Mouse (Mus musculus): ENCODE data around the gene Tdrd5. TPM values are rescaled to one million over a fixed set of nuclear protein-coding genes. Genes with fewer than 3 reads are reported as not detected.
"Not testable (repeated sequence)": the region's sequence is repeated elsewhere in the genome, so short reads cannot be mapped to it uniquely, and the experiment has no call there.

Gene Tdrd5
- total RNA-seq, 2 experiments from 2014 or later = not detected

DNA sequence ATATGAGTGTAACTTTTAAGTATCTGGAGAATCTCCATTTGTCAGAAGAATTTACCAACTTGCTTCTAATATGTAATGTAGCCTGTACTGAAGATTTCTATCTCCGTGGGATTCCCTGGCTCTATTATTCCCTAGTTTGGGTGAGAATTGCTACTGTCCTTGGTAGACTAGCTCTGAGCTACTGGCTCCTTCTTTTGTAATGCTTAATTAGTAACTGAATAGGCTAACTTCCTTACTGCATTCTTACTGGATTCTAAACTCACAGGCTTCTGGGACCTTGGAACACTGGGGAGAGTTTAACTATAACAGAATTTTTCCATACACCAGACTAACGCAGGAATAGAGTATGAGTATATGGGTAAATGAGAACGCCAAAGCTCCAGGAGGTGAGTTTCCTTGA lies 34.9 kb downstream of the Tdrd5 start:
- ATAC-seq (replicated peaks; ENCODE audit: low FRiP score, low TSS enrichment, poor library complexity, severe bottlenecking) = not testable (repeated sequence)

DNA sequence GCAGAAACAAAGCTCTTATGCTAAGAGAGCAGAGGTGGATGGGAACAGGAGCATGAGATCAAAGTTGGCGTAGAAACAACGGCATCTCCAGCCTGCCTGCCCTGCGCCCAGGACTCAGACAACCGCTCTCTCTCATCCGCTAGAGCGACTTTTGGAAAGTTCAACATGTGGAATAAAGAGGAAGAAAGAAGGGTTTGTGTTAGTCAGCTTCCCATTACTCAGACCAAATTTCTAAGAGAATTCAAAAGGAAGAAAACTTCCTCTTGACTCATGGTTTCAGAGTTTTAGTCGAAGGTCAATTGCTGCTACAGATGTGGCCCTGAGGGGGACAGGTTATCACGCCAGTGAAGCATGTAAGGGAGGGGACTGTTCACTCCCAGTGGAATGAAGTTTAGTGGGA lies 39.5 kb downstream of the Tdrd5 start:
- ATAC-seq (replicated peaks; ENCODE audit: low FRiP score, low TSS enrichment, poor library complexity, severe bottlenecking) = no peak

DNA sequence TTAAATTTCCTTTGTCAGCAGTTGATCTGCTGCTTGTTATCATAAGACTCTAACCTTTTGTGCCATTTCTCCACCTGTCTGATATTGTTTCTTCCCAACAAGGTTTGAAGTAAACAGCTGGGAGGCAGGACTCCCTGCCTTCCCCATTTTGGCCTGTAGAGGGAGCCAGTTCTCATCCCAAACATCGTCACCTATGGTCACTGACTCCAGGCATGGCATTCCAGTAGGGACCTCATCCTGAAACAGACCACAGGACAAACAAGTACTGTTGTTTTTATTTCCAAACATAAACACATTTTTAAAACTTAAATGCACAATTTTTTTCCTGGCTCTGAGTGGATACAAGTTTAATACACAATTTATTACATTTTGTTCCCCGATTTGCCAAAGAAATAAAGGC lies 40.1 kb downstream of the Tdrd5 start:
- peak; percentile 70 for ATAC-seq (replicated peaks; ENCODE audit: low FRiP score, low TSS enrichment, poor library complexity, severe bottlenecking)

DNA sequence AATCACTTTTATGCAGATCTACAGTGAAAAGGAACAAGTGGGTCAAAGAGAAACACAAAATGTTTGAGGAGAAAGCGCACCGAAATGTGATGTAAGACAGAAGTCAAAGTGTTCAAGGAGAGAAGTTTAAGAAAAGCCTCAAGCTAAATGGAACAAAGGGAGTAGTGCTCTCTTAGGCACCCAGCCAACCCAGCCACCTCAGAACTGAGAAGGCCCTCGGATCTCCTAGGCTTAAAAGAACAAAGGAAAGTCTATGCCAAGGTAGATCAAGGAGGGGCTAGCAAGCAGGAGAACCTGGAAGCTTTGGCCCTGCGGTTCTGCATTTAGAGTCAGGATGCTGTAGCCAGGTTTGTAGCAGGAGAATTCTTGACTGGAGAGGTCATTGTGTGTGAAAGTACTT lies 48.6 kb downstream of the Tdrd5 start:
- ATAC-seq (replicated peaks; ENCODE audit: low FRiP score, low TSS enrichment, poor library complexity, severe bottlenecking) = no peak

DNA sequence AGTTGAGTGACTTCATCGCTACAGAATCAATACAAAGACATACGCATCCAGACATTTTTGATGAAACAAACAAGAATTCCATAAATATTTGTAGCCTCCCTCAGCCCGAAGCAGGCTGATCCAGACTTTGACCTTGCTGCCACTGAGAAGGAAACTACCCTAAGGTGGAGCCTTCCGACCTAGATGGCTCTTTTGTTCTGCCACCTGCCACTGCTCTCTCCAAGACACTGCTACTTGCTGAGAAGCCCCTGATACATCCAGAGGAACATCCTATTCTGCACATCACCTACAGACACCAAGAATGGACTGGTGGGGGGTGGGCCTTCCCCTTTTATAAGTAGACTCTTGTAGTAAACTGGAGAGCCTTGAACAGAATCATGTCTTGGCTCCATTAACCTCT lies 52.4 kb downstream of the Tdrd5 start:
- ATAC-seq (replicated peaks; ENCODE audit: low FRiP score, low TSS enrichment, poor library complexity, severe bottlenecking) = not testable (repeated sequence)

DNA sequence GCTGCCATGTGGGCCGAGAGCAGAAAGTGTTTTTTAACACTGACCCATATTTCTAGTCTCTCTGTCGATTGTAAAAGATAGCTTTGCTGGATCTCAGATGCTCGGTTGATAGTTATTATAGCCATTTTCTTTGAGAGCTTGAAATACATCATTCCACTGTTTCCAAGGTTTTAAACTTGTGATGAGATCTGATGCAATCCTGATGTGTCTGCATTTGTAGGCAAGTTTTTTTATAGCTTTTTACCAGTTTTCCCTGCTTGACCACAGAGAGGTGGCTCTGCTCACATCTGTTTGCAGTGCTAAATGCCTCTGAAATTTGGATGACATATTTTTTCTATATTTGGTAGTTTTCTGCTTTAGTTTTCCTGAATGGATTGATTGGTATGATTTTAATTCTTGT lies 55.6 kb downstream of the Tdrd5 start:
- no peak for ATAC-seq (replicated peaks; ENCODE audit: low FRiP score, low TSS enrichment, poor library complexity, severe bottlenecking)

DNA sequence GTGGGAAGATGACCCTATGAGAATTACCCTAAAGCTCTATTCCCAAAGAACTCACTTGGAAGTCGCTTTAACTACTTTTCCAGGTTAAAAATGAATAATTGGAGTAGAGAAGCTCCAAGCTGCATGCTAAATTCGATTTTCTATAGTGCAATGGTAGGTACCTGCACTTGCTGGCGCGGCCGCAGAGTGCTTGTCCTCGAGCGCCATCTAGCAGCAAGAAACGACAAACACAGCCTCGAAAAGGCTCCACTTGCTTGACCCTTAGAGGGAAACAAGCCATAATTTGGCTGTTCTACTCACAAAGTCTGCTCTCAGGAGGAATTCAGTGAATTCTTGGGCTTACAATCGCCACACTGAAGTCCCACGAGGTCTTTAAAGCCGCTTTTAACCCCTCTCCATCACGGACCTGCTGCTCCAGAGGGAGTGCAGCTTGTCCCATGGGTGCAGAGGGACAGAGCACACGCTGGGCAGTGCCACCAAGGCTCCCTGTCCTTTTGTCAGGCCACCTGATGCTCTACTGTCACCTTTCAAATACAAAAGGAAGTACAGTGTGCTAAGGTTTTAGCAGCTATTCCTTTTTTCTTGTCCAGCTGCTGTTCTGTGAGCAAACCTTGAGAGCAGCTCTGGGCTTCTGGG lies 61.6 kb downstream of the Tdrd5 start:
- ATAC-seq (replicated peaks; ENCODE audit: low FRiP score, low TSS enrichment, poor library complexity, severe bottlenecking) = peak; percentile 87

DNA sequence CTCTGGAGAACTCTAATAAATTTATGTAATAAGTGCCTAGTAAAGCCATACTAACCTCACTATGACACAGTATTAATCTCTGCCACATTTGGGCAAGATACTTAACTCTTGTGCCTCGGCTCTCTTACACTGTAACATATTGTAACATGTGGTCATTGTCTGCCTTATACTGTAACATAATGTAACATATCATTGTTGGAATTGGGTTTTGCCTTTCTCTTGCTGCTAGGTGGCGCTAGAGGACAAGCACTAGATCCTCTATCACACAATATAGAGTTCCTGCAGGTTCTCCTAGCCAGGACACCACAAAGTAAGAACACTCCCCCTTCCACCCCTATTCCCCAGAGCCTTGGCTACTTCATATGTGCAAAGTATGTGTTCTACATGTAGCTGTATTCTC lies 62.4 kb downstream of the Tdrd5 start:
- peak; percentile 86 for ATAC-seq (replicated peaks; ENCODE audit: low FRiP score, low TSS enrichment, poor library complexity, severe bottlenecking)

DNA sequence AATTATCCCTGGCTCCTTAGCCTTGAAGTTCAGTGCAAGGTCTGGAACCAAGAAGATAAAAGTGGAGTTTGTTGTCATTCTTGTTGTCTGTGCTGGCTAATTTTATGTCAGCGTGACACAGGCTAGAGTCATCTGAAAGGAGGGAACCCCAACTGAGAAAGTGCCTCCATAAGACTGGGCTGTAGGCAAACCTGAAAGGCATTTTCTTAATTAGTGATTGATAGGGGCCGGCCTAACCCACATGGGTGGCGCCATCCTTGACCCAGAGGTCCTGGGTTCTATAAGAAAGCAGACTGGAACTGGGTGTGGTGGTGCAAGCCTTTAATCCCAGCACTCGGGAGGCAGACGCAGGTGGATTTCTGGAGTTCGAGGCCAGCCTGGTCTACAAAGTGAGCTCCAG lies 72.3 kb downstream of the Tdrd5 start:
- ATAC-seq (replicated peaks; ENCODE audit: low FRiP score, low TSS enrichment, poor library complexity, severe bottlenecking) = no peak

DNA sequence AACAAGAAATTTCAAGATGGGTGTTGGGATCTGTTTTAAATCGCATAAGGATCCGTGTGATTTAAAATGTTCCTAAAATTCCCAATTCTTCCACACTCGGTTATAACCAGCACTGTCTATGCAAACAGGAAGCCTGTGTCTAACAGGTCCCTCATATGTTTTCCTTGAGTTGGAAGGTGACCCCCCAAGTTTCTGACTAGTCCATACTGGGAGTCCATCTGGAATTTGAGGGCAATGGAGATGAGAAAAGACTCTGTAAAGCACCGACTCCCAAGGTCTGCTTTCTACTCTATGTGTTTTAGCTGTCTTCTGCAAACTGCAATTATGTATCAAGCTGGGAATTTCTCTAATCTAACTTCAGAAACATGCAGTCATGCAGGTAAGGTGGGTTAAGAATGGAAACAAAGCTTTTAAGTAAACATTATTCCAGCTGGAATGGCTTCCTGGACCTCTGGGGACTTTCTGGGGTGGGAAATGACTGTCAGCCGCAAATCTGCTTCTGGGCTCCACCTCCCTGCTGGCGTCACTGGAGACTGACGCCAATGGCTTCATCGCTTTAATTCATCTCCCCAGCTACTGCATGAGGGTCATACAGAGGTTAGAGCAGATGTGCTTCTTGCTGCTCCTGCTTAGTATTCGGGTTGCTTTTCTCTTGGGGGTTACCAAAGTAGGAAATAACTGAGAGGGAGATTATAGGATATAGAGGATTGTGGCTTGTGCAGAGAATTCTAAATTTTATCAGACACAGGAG lies 73.0 kb downstream of the Tdrd5 start:
- no peak for ATAC-seq (replicated peaks; ENCODE audit: low FRiP score, low TSS enrichment, poor library complexity, severe bottlenecking)

DNA sequence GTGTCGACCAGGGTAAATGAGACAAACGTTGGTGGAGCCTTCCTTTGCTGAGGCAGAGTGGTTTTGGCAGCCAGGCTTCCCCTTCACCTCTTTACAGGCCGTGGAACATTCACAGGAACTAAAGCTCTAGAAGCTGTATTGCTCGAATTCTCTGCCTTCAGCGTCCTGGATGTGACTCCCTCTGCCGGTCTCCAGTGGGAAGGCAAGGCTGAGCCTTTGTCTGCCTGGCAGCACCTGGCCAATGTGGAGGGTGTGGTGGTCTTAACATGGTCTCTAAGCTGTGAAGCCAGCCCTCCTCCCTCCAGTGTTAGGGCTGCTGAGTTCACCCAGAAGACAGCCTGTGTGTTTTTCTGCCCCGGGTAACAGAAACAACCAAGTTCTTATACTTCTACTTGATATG lies 74.0 kb downstream of the Tdrd5 start:
- peak; percentile 91 for ATAC-seq (replicated peaks; ENCODE audit: low FRiP score, low TSS enrichment, poor library complexity, severe bottlenecking)

DNA sequence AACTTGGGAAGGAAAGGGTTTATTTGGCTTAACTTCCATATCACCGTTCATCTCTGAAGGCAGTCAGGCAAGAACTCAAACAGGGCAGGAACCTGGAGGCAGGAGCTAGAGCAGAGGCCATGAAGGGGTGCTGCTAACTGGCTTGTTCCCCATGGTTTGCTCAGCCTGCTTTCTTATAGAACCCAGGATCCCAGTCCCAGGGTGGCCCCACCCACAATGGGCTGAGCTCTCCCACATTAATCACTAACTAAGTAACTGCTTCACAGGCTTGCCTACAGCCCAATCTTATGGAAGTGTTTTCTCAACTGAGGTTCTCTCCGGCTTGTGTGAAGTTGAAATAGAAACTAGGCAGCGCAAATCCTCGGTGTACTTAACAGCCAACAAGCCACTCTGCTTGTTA lies 74.7 kb downstream of the Tdrd5 start:
- ATAC-seq (replicated peaks; ENCODE audit: low FRiP score, low TSS enrichment, poor library complexity, severe bottlenecking) = no peak

DNA sequence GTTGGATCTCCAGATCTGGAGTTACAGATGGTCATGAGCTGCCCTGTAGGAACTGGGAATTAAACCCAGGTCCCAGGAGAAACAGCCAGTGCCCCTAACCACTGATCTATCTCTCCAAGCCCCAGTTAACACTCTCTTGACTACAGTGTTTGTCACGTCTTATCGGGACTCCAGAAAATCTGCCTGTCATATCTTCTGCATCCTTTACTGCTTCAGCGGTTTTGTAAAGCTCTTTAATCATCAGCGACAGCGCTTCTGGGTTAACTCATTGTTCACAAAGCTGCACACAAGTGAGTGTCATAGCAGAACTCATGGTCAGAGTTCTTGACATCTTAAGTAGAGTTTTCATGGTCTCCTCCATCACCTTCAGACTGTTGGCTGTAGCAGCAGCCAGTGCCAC lies 76.6 kb downstream of the Tdrd5 start:
- ATAC-seq (replicated peaks; ENCODE audit: low FRiP score, low TSS enrichment, poor library complexity, severe bottlenecking) = 0 out of 2 replicates have a peak, but pooled peaks have one; percentile 16

DNA sequence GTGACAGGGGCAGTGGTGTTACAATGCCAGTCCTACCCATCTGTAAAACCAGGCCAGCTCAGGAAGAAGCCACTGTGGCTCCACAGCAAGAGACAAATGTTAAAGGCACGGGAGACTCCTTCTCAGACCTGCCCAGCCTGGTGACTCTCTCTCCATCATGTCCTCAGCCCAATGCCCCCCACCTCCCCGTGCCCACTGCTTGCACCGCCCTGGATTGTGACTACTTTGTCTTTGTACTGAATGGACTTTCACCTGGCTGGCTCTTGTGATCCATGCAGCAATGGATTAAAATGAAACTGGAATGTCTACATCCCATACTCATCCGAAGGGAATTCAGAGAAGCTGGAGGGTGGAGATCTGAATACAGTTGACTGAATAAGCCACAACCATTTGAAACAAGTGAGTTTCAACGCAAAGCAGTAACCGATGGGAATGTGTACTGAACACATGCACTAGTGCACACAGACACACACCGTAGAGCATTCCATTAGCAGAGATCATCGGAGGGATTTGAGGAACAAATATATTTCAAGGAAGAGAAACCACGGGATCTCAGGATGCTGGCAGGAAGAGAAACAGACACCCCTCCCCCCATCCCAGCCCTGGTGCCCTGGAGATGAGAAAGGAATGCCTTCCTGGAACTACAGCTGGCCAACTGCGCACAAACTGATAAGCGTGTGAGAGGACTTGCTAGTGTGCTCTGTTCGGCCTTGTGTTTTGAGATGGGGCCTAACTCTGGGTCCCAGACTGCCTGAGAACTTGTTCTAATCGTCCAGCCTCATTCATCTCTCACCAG lies 81.1 kb downstream of the Tdrd5 start:
- ATAC-seq (replicated peaks; ENCODE audit: low FRiP score, low TSS enrichment, poor library complexity, severe bottlenecking) = peak; percentile 55; the same call in 1 of the 2 replicates

DNA sequence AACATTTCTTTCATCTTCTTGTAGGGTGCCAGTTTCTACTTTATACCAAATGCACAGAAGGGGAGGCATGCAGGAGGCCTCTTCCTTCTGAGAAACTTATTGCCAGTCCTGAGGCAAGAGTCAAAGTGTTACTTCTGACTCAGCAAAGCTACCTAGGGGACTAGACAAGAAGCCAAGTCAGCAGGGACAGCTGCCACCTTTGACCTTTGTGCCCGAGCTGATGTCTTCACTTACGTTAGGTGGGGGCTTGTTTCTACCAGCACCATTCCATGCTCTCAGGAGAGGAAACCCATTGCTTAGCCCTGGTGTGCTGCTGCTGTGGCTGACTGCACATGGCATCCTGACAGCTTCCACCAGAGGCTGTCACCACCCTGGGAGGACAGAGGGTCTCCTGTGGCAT lies 82.1 kb downstream of the Tdrd5 start:
- no peak for ATAC-seq (replicated peaks; ENCODE audit: low FRiP score, low TSS enrichment, poor library complexity, severe bottlenecking)

DNA sequence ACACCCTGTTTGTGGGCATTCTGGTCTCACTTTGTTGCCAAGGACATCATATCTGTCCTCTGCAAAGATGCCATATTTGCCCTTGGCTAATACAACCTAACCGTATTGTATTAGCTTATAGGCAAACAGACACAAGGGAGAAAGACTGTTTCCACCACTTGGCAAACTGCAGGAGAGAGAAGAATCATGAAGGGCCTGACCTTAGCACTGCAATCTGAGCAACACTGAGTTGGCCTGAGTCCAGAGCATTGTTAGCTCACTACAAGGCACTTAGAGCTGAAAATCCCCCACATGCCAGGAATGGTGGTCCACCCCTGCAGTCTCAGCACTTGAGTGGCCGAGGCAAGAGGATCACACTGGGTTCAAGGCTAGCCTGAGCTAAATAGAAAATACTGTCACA lies 84.9 kb downstream of the Tdrd5 start:
- ATAC-seq (replicated peaks; ENCODE audit: low FRiP score, low TSS enrichment, poor library complexity, severe bottlenecking) = no peak

DNA sequence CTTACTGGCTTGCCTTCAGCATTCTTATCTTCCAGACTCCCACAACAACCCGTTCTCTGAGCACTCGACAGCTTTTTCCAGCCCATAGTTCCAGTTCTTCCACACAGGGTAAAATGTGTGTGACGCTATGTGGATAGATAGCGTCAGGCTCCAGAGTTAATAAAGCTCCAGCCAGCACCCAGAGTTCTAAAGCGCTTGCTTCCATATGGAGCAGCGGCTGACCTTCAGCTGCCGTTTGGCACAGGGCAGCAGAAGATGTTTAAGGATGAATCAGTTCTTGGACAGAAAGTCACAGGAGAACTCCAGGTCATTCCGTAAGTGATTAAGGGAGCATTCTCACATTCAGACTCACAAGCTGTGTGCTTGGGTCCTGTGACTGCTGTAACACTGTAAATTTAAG lies 85.5 kb downstream of the Tdrd5 start:
- ATAC-seq (replicated peaks; ENCODE audit: low FRiP score, low TSS enrichment, poor library complexity, severe bottlenecking) = no peak

DNA sequence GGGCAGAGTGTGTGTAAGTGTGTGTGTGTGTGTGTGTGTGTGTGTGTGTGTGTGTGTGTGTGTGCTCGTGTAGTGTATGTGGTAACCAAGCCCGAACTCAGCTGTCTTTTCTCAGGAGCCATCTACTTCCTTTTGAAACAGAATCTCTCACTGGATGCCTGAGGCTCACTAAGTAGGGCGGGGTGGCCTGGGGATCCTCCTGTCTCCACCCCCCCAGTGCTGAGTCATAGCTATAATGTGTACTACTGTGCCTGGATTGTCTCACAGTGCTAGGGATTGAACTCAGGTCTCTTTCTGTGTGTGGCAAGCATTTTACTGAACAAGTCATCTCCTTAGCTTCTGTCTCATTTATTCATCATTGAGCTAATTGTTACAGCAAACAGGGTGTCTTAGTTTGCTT lies 86.1 kb downstream of the Tdrd5 start:
- peak; percentile 79 for ATAC-seq (replicated peaks; ENCODE audit: low FRiP score, low TSS enrichment, poor library complexity, severe bottlenecking)

DNA sequence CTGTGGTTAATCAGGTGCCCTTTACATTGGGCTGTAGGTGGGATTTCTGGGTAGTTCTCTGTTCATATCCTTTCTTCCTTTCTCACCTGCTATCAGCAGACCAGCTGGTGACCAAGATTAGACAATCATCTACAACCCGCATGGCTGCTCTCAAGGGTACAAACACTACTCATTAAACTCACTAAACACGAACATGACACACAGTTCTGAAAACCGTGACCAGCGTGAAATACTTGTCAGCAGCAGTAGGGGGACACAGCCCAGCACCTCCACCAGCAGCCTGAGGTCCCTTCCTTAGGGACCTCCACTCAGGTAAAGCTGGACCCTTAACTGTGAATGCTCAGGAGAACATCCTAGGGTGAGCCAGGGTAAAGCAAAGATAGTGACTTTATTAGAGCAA lies 87.2 kb downstream of the Tdrd5 start:
- no peak for ATAC-seq (replicated peaks; ENCODE audit: low FRiP score, low TSS enrichment, poor library complexity, severe bottlenecking)

DNA sequence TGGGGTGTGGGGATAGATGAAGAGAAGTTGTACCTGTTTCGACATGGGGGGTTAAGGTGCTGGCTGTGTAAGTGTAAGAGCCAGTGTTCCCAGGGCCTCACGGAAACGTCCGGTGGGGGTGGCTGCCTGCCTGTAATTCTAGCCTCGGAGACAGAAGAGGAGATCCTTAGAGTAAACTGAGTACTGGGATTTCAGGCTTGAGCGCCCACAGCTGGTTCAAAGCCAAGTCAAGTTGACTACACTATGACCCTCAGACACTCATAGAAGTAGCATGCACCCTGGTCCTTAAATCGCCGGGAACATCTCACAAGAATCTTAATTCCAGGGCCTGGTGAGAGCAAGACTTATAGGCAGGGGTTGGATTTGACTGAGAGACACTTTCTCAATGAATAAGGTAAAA lies 88.8 kb downstream of the Tdrd5 start:
- ATAC-seq (replicated peaks; ENCODE audit: low FRiP score, low TSS enrichment, poor library complexity, severe bottlenecking) = no peak

DNA sequence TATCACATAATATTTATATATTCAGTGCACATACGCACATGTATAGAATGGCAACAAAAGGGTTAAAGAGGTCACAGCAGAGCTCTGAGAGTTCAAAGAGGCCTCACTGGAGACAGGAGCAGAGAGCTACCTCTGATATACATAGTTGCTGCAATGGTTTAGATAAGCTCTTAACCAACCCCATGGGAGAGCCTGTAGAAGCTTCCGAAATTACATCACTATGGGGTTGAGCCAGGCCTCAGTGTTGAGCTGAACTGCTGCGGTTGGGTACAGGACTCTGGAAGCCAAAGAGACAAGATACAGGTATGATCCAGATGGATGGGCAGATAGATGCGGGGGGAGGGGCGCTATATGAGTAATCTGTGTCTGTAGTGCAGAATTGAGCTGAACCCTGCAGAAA lies 90.5 kb downstream of the Tdrd5 start:
- ATAC-seq (replicated peaks; ENCODE audit: low FRiP score, low TSS enrichment, poor library complexity, severe bottlenecking) = peak; percentile 95
